Mouse (Mus musculus) heart, adult 18-20 months (tissue): ENCODE data around the gene Abcb11. TPM values are rescaled to one million over a fixed set of nuclear protein-coding genes. Genes with fewer than 3 reads are reported as not detected.

Source experiments
- DNase-seq, 2 experiments: peaks; one replicate each; pipeline ENCODE4 v3.0.0; 2021 to 2022; ENCODE audit warnings: mixed read lengths in 1 of 2
- total RNA-seq, 2 experiments: library from RNA; stranded (reverse); gene quantifications; 2 replicates each; pipeline ENCODE4 v1.2.3; 2021

Abcb11 gene
- total RNA-seq, 2 experiments from 2014 or later: not detected

GRCm38 (mm10) chr2:69264069-69264618 lies 78.3 kb downstream of the Abcb11 start:
- no peak for DNase-seq

DNA sequence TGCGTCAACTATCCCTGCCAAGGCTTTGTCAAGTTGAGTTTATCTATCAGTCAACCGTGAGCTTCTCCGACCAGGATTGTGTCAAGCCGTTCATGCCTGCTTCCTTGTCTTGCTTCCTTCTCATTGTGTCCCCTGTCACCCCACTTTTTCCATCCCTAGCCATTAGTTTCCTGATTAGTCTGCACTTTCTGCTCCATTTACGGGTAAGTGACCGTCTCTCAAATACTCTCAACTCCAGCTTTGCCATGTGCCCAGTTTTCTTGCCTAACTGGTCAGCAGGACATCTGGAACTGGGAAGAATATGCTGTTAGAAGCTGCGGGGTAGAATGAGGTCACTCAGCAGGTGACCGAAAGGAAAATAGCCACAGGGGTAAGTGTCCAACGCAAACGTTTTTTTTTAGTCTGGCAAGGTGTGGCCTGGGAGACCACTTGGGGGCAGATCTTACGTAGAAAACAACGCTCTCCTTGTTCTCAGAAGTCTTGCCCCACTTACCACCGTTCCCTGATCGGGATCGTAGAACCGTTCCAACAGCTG lies 94.1 kb downstream of the Abcb11 start:
- DNase-seq: no peak

- DNase-seq: no peak
Measured at GRCm38 (mm10) chr2:69247081-69247480, 95.3 kb downstream of the Abcb11 start.

GRCm38 (mm10) chr2:69244924-69245323 lies 97.5 kb downstream of the Abcb11 start:
- no peak for DNase-seq

DNA sequence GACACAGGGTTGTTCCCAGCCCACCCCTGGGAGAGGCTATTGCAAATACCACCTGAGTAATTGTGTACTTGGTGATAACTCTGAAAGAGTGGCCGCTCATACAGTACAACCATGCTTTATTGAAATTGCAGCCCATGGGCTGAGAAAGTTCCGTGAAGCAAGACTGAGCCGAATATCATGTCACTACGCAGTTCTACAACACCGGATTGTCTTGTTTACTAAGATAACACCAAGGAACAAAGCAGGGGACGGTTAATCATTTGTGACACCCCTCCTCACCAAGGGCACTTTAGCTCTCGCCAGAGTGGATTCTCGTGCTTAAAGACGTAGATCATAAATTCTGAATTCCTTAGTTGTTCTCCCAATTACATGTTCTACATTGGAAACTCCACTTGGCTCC lies 103.1 kb downstream of the Abcb11 start:
- no peak for DNase-seq

- DNase-seq: no peak
Measured at GRCm38 (mm10) chr2:69234976-69235678, 107.3 kb downstream of the Abcb11 start.

GRCm38 (mm10) chr2:69232101-69232500 lies 110.3 kb downstream of the Abcb11 start:
- DNase-seq: no peak

- DNase-seq: no peak
Measured at GRCm38 (mm10) chr2:69230137-69230536, 112.3 kb downstream of the Abcb11 start.

GRCm38 (mm10) chr2:69228635-69229034 lies 113.8 kb downstream of the Abcb11 start:
- DNase-seq: no peak

- no peak for DNase-seq
Measured at GRCm38 (mm10) chr2:69226876-69227275, 115.5 kb downstream of the Abcb11 start.

DNA sequence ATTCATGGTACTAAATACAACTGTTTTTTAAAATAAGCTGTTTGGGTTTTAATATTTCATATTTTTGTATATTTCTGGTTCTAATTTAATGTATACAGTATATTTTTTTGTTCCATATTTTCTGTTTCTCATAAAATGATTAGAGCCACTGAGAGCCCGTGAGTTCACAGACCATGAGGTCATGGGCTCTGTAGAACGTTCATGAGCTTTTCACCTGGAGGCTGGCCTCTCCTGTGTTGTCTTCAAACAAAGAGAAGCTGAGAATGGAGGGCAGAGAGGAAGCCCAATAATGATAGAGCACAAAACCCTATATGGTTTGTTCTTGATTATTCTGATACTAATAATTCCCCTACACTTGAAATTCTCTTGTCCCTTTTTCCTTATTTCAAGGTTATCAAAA lies 117.7 kb downstream of the Abcb11 start:
- DNase-seq: no peak

- DNase-seq: no peak
Measured at GRCm38 (mm10) chr2:69222815-69223214, 119.6 kb downstream of the Abcb11 start.

DNA sequence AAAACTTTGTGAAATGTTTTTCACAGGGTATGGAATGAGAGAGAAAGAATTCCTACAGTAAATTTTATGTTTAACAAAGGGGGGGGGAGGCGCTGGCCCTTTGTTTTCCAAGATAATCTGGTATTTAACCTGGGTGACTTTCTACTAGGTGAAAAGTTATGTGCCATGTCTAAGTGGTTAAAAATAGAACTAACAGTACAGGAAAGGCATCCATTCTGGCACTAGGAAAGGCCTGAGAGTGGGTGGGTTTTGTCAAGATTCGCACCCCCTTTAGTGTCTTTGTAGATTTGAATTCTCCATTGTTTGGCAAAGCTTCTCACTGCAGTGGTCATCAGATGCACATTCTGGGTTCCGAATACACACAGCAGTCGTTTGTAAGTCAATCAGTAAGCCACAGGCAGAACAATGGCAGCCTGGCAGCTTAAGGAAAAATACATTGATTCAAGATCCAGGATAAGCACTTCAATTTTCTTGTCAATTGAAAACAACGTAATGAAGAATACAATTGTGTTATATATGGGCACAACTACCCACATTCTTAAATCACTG lies 120.5 kb downstream of the Abcb11 start:
- DNase-seq: peak; percentile 1 to 20

DNA sequence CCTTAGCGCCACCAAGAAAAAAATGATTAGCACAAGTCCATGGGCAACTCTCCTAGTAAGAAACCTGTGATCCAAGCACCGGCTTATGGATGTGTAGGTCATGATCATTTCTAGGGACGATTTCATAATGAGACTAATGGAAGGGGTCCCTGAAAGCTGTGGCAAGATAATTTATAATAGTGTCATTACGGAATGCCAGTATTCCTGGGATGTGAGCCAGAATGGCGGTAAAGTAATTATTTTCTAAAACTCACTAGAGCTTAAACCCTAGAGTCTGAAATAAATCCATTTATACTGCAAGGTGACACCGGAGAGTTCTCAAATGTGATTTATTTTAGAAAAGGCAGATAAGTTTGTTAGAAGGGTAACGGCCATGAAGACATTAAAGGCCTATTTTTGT lies 127.2 kb downstream of the Abcb11 start:
- no peak for DNase-seq

DNA sequence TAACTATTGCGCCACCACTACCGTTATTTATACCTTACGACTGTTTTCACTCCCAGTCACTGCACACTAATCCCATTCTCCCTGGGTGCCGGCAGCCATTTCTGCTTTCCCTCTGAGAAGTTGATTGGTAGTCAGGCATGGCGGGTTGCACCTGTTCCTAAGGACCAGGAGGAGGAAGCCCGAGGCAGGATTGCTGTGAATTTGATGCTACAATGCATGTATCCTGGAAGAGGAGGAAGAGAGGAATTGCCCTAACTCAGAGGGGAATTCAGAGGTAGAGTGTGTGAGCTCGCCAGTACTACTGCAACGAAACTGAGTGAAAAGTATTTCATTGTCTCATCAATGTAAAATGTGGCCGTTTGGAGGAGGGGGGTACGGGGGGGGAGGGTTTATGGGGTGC lies 129.8 kb downstream of the Abcb11 start:
- no peak for DNase-seq

DNA sequence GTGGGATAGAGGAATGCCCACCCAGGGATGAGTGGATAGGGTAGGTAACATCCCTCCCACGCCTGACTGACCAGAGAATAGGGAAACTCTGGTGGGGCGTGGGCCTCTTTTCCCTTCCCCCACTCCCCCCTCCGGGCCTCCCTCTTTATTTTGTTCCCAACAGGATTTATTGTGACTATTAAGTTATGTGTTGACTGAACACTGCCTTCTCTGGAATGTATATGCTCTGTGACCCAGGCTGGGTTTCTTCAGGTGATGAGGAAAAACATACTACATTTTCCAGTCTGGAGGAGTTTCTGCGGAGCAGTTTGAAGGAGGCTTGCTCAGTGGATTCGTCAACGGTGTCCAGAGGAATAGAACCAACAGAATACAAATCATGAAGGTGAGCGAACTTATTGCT lies 131.6 kb downstream of the Abcb11 start, which contains the start of gene G6pc2:
Gene G6pc2, plus strand, starts transcription at position 301 of the 400 bp plus-strand sequence.
- no peak for DNase-seq

GRCm38 (mm10) chr2:69209684-69210083 lies 132.7 kb downstream of the Abcb11 start:
- no peak for DNase-seq

GRCm38 (mm10) chr2:69206523-69206922 lies 135.9 kb downstream of the Abcb11 start:
- peak in 1 of 2 experiments; percentile 29 for DNase-seq

- DNase-seq: peak; percentile 94 to 96
Measured at GRCm38 (mm10) chr2:69205791-69206351, 136.5 kb downstream of the Abcb11 start, which contains the start of gene Spc25. TSS of gene Spc25 (minus strand) at chr2:69206194.

- no peak for DNase-seq
Measured at GRCm38 (mm10) chr2:69205185-69205584, 137.2 kb downstream of the Abcb11 start.

DNA sequence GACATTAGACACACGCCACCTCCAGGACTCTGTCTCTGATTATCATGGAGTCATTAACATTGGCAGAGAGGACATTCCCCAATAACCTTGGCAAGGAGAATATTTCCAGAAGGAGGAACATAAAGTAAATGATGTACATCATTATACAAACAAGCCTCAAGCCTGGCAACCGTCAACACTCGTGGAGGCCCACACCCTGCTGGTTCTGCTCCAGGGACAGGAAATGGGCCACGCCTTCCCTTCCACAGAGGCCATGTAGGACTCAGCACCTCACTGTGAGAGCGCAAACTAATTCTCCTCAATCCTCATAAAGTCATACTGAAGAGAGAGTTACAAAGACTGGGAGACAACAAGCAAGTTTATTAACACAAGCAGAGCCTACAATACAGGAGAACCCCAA lies 148.9 kb downstream of the Abcb11 start:
- no peak for DNase-seq

GRCm38 (mm10) chr2:69191059-69191458 lies 151.4 kb downstream of the Abcb11 start:
- DNase-seq: no peak

GRCm38 (mm10) chr2:69189222-69189621 lies 153.2 kb downstream of the Abcb11 start:
- no peak for DNase-seq
